16 mouse cellular contexts compared by ENCODE assay signal in genomic region chrX:169544037-169544436, GRCm38 (mm10).
"Had no signal": no experiment of that assay in that cellular context is flagged by ENCODE, and none has a peak within 500 bp of the region (broad histone marks: within the 10 kb centered on the region; RNA-seq: fewer than 3 reads in every experiment).

No protein-coding gene starts in this region.

- H3K9ac ChIP-seq: neural tube, embryonic 12.5 days; neural tube, embryonic 13.5 days; neural tube, embryonic 15.5 days; stomach, embryonic 15.5 days had no signal

- H3K27me3 ChIP-seq: neural tube, embryonic 12.5 days; neural tube, embryonic 15.5 days; stomach, embryonic 15.5 days had no signal

- H3K27ac ChIP-seq: neural tube, embryonic 12.5 days; neural tube, embryonic 13.5 days; neural tube, embryonic 15.5 days; stomach, embryonic 15.5 days; stomach, postnatal 0 days had no signal

- H3K4me2 ChIP-seq: neural tube, embryonic 12.5 days; neural tube, embryonic 13.5 days; neural tube, embryonic 15.5 days; stomach, embryonic 15.5 days had no signal

- H3K4me1 ChIP-seq: neural tube, embryonic 12.5 days; neural tube, embryonic 13.5 days; neural tube, embryonic 15.5 days; stomach, embryonic 15.5 days had no signal

- H3K4me3 ChIP-seq: neural tube, embryonic 12.5 days; neural tube, embryonic 13.5 days; neural tube, embryonic 15.5 days; stomach, embryonic 15.5 days had no signal

- DNase-seq: retina, postnatal 1 day; right cerebral cortex, postnatal 14 days; right cerebral cortex, postnatal 25 days; right cerebral cortex, postnatal 4 days; spleen, adult 18-20 months; thymus, adult 18-20 months; thymus, adult 2 months; thymus, postnatal 14 days; thymus, postnatal 25 days; thymus, postnatal 36 days; thymus, postnatal 4 days had no signal

- H3K36me3 ChIP-seq: neural tube, embryonic 12.5 days; neural tube, embryonic 13.5 days; neural tube, embryonic 15.5 days; stomach, embryonic 15.5 days had no signal

- H3K9me3 ChIP-seq: neural tube, embryonic 12.5 days; neural tube, embryonic 13.5 days; neural tube, embryonic 15.5 days; stomach, embryonic 15.5 days had no signal
